Mouse (Mus musculus) MEL (cell line): ENCODE measurements around the gene Slc6a1. TPM values are rescaled to one million over a fixed set of nuclear protein-coding genes. Genes with fewer than 3 reads are reported as not detected.

Source experiments
- DNase-seq: peaks from one replicate; pipeline ENCODE4 v3.0.0; 2011; ENCODE audit warnings: low read depth, low spot score
- H3K27ac ChIP-seq: 2 replicates; pipeline ENCODE4 v1.5.1; 2012; ENCODE audit warnings: low read depth, mild to moderate bottlenecking, control low read depth, low read length, moderate library complexity; ENCODE audit not compliant: control insufficient read depth
- H3K27me3 ChIP-seq, 2 experiments: fragments of 150-350 bp in 1 of 2; sonication (generic) in 1 of 2; 2 replicates each; pipeline ENCODE4 v1.6.1; 2012; ENCODE audit warnings: low read length in 2 of 2, mild to moderate bottlenecking in 2 of 2, improper control_type of control experiment in 1 of 2, moderate library complexity in 1 of 2; ENCODE audit not compliant: insufficient read depth in 2 of 2, control insufficient read depth in 1 of 2
- H3K36me3 ChIP-seq, 2 experiments: 2 replicates each; pipeline ENCODE4 v1.6.1; 2012 to 2014; ENCODE audit warnings: low read length in 2 of 2, improper control_type of control experiment in 1 of 2, inconsistent platforms in 1 of 2, mild to moderate bottlenecking in 1 of 2; ENCODE audit not compliant: insufficient read depth in 2 of 2, control insufficient read depth in 1 of 2
- H3K4me1 ChIP-seq, 2 experiments: fragments of 150-350 bp in 1 of 2; sonication (generic) in 1 of 2; 2 replicates each; pipeline ENCODE4 v1.6.1; 2012; ENCODE audit warnings: low read length in 2 of 2, improper control_type of control experiment in 1 of 2, mild to moderate bottlenecking in 1 of 2; ENCODE audit not compliant: insufficient read depth in 2 of 2, control insufficient read depth in 1 of 2
- H3K4me3 ChIP-seq, 2 experiments: fragments of 150-350 bp in 1 of 2; sonication (generic) in 1 of 2; 2 replicates each; pipeline ENCODE4 v1.5.1; 2012; ENCODE audit warnings: low read depth in 2 of 2, low read length in 2 of 2, mild to moderate bottlenecking in 2 of 2, moderate library complexity in 2 of 2, control low read depth in 1 of 2, improper control_type of control experiment in 1 of 2; ENCODE audit not compliant: control insufficient read depth in 1 of 2, insufficient read depth in 1 of 2
- H3K79me2 ChIP-seq: 2 replicates; pipeline ENCODE4 v1.6.1; 2012; ENCODE audit warnings: mild to moderate bottlenecking, low read length, moderate library complexity; ENCODE audit not compliant: control insufficient read depth, poor library complexity, insufficient read depth
- H3K9ac ChIP-seq: 2 replicates; pipeline ENCODE4 v1.6.1; 2012; ENCODE audit warnings: low read depth, mild to moderate bottlenecking, control low read depth, low read length, moderate library complexity; ENCODE audit not compliant: control insufficient read depth, poor library complexity, severe bottlenecking
- H3K9me3 ChIP-seq: fragments of 150-350 bp; sonication (generic); replicated peaks from 2 replicates; pipeline ENCODE4 v1.6.1; 2012; ENCODE audit warnings: mild to moderate bottlenecking, low read length, improper control_type of control experiment, moderate library complexity; ENCODE audit not compliant: insufficient read depth
- E2F4 ChIP-seq: IDR thresholded peaks from 2 replicates; pipeline ENCODE4 v1.6.1; 2011; ENCODE audit warnings: low read depth, low read length, improper control_type of control experiment, borderline replicate concordance
- ELF1 ChIP-seq: IDR thresholded peaks from 2 replicates; pipeline ENCODE4 v1.6.1; 2014; ENCODE audit warnings: low read depth, mild to moderate bottlenecking, inconsistent platforms, low read length, improper control_type of control experiment, moderate library complexity
- GABPA ChIP-seq: IDR thresholded peaks from 2 replicates; pipeline ENCODE4 v1.6.1; 2012; ENCODE audit warnings: low read depth, mild to moderate bottlenecking, inconsistent platforms, low read length, improper control_type of control experiment, moderate library complexity
- GATA1 ChIP-seq: IDR thresholded peaks from 2 replicates; pipeline ENCODE4 v1.6.1; 2011; ENCODE audit warnings: low read depth, low read length, improper control_type of control experiment
- HCFC1 ChIP-seq: IDR thresholded peaks from 2 replicates; pipeline ENCODE4 v1.6.1; 2012; ENCODE audit warnings: low read depth, mild to moderate bottlenecking, inconsistent platforms, low read length, improper control_type of control experiment, moderate library complexity
- MAX ChIP-seq: IDR thresholded peaks from 2 replicates; pipeline ENCODE4 v1.6.1; 2011; ENCODE audit warnings: low read length, improper control_type of control experiment
- MAZ ChIP-seq: IDR thresholded peaks from 2 replicates; pipeline ENCODE4 v1.6.1; 2012; ENCODE audit warnings: low read depth, mild to moderate bottlenecking, inconsistent platforms, low read length, improper control_type of control experiment
- MXI1 ChIP-seq: IDR thresholded peaks from 2 replicates; pipeline ENCODE4 v1.6.1; 2011; ENCODE audit warnings: mild to moderate bottlenecking, low read depth, low read length, improper control_type of control experiment
- MYB ChIP-seq: IDR thresholded peaks from 2 replicates; pipeline ENCODE4 v1.6.1; 2011; ENCODE audit warnings: mild to moderate bottlenecking, low read depth, low read length, improper control_type of control experiment
- NRF1 ChIP-seq: IDR thresholded peaks from 2 replicates; pipeline ENCODE4 v1.6.1; 2014; ENCODE audit warnings: low read depth, mild to moderate bottlenecking, inconsistent platforms, low read length, improper control_type of control experiment, moderate library complexity; ENCODE audit not compliant: poor library complexity, insufficient read depth, severe bottlenecking
- POLR2A ChIP-seq, 2 experiments: IDR thresholded peaks; 2 replicates each; pipeline ENCODE4 v1.6.1; 2011 to 2012; ENCODE audit warnings: low read length in 2 of 2, mild to moderate bottlenecking in 2 of 2, control low read depth in 1 of 2, improper control_type of control experiment in 1 of 2, low read depth in 1 of 2, moderate library complexity in 1 of 2; ENCODE audit not compliant: control insufficient read depth in 1 of 2, insufficient read depth in 1 of 2, poor library complexity in 1 of 2
- POLR2AphosphoS5 ChIP-seq: IDR thresholded peaks from 2 replicates; pipeline ENCODE4 v1.6.1; 2012; ENCODE audit warnings: low read depth, borderline replicate concordance, mild to moderate bottlenecking, inconsistent platforms, low read length, moderate library complexity, mixed read lengths
- USF2 ChIP-seq, 2 experiments: IDR thresholded peaks; 2 replicates each; pipeline ENCODE4 v1.6.1; 2011 to 2012; ENCODE audit warnings: improper control_type of control experiment in 2 of 2, low read length in 2 of 2, borderline replicate concordance in 1 of 2, inconsistent platforms in 1 of 2, low read depth in 1 of 2, mild to moderate bottlenecking in 1 of 2; ENCODE audit not compliant: insufficient read depth in 1 of 2
- ZC3H11A ChIP-seq: IDR thresholded peaks from 2 replicates; pipeline ENCODE4 v1.6.1; 2012; ENCODE audit warnings: low read depth, mild to moderate bottlenecking, inconsistent platforms, low read length, improper control_type of control experiment
- ZKSCAN1 ChIP-seq: IDR thresholded peaks from 2 replicates; pipeline ENCODE4 v1.6.1; 2012; ENCODE audit warnings: low read depth, mild to moderate bottlenecking, inconsistent platforms, low read length, improper control_type of control experiment, moderate library complexity
- ZMIZ1 ChIP-seq: IDR thresholded peaks from 2 replicates; pipeline ENCODE4 v1.6.1; 2012; ENCODE audit warnings: low read depth, mild to moderate bottlenecking, inconsistent platforms, low read length, improper control_type of control experiment, moderate library complexity
- polyA plus RNA-seq, 2 experiments: library from polyadenylated mRNA; stranded (reverse) in 1 of 2; unstranded in 1 of 2; fragments of >175 nt in 1 of 2; fragments of >200 nt in 1 of 2; gene quantifications; 2 replicates each; pipeline versions ENCODE4 v1.2.1 to v1.2.4; 2012; ENCODE audit warnings: low replicate concordance in 2 of 2, low read depth in 1 of 2; ENCODE audit not compliant: insufficient read length in 2 of 2, insufficient read depth in 1 of 2, missing spikeins in 1 of 2
- total RNA-seq: library from RNA; depleted of rRNA; stranded (reverse); fragments of 300-350 nt; gene quantifications from 2 replicates; pipeline ENCODE4 v1.2.3, GENCODE M21; 2012

Gene Slc6a1
- total and polyA plus RNA-seq, 3 experiments: not detected

GRCm38 (mm10) chr6:114258661-114259193, 23.7 kb upstream of the Slc6a1 start:
- no peak overlapping the region for H3K9ac ChIP-seq

GRCm38 (mm10) chr6:114261609-114262008, 20.8 kb upstream of the Slc6a1 start:
- DNase-seq: no peak
- Histone ChIP-seq H3K9me3 (no peaks in the 10 kb centered on the region), H3K36me3 (no peaks in the 10 kb centered on the region), H3K79me2 (no peaks in the 10 kb centered on the region)
- TF ChIP-seq POLR2AphosphoS5 (no peak), POLR2A (IDR thresholded peaks at IDR 0.05; ENCODE audit: control insufficient read depth in 1 of 2, insufficient read depth in 1 of 2, low read depth in 1 of 2, low read length in 2 of 2, poor library complexity in 1 of 2) (no peak), GATA1 (no peak), NRF1 (no peak), USF2 (IDR thresholded peaks at IDR 0.05; ENCODE audit: borderline replicate concordance in 1 of 2, insufficient read depth in 1 of 2, low read depth in 1 of 2, low read length in 2 of 2) (no peak), HCFC1 (no peak), MAX (no peak), ZKSCAN1 (no peak), GABPA (no peak), E2F4 (no peak), MAZ (no peak), MYB (no peak), ZMIZ1 (no peak), MXI1 (no peak), ELF1 (no peak)
- TF ChIP-seq, all 39 proteins: peak for 0
- Histone ChIP-seq H3K4me1 (no peaks in the 10 kb centered on the region), H3K27me3 (no peaks in the 10 kb centered on the region), H3K27ac (no peak overlapping the region), H3K9ac (no peak overlapping the region), H3K4me3 (no peak overlapping the region)

More at GRCm38 (mm10) chr6:114258661-114259193, 23.7 kb upstream of the Slc6a1 start:
- H3K79me2 ChIP-seq: no peaks in the 10 kb centered on the region
- no peaks in the 10 kb centered on the region for H3K4me1 ChIP-seq
- no peak for DNase-seq
- no peaks in the 10 kb centered on the region for H3K9me3 ChIP-seq
- no peaks in the 10 kb centered on the region for H3K36me3 ChIP-seq
- no peak for TF ChIP-seq POLR2A (IDR thresholded peaks at IDR 0.05; ENCODE audit: control insufficient read depth in 1 of 2, insufficient read depth in 1 of 2, low read depth in 1 of 2, low read length in 2 of 2, poor library complexity in 1 of 2)
- no peak for TF ChIP-seq ZC3H11A
- no peak for TF ChIP-seq GABPA
- TF ChIP-seq NRF1: no peak
- no peaks in the 10 kb centered on the region for H3K27me3 ChIP-seq
- no peak overlapping the region for H3K27ac ChIP-seq
- H3K4me3 ChIP-seq: no peak overlapping the region
